Mouse (Mus musculus) MN1 (cell line): ENCODE results near the gene Gsk3b.
"Not testable (repeated sequence)": the region's sequence is repeated elsewhere in the genome, so short reads cannot be mapped to it uniquely, and the experiment has no call there.

Experiments
- DNase-seq: peaks from one replicate; pipeline ENCODE4 v3.0.0-alpha.2; 2016; ENCODE audit warnings: low spot score

Gsk3b gene

DNA sequence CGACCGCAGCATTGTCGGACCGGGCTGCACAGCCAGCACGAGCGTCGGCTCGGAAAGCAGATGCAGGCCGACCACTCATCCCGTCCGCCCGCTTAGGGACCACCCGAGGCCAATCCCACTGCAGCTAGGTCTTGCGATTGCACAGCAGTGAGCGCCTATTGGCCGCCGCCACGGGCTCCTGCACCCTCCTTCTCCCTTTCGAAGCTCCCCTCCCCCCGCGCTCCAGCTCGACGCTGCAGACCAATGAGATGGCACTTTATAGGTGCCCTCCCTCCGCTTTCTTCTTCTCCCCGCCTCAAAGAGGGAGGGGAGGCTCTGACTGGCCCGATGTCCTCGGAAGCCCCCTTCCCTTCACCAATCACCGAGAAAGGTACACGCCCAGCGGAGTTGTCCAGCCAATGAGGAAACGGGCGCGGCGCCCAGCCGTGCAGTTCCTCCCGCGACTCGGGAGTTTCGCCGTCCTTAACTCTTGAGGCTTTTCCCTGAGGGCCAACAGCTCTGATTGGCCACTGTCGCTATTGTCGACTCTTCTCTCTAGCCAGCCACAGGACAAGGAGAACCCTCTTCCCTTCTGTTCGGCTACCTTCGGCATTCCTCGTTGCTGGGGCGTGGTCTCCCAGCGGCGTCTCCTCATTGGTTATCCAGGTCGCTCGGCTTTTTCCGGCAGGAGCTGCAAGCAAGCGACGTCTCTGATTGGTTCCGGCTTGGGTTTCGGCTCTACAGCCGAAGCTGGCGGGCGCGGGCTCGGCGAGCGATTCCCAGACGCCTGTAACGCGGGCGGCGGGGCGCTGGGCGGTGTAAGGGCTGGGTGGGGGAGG lies at the start of gene Gsk3b:
Gsk3b (plus strand) TSS at position 373 of the 818 bp plus-strand sequence.
- peak; percentile 98 for DNase-seq

DNA sequence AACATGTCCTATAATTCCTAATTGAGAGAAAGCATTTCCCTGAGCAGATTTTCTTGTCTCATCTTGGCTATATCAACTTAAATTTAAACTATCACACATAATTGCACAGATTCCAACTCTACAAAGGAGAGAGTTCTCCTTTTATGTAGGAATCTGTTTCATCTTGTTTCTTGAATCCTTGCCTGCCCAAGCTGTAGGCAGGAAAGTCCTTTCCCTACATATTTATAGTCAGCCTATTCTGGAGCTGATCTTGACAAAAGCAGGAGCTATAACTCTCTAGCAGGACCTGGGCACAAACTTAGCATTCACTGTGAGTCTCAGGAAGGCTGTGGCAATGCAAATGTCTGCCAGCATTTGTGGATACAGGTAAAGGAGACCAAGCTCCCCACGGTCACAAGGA lies 46.6 kb upstream of the Gsk3b start:
- no peak for DNase-seq

DNA sequence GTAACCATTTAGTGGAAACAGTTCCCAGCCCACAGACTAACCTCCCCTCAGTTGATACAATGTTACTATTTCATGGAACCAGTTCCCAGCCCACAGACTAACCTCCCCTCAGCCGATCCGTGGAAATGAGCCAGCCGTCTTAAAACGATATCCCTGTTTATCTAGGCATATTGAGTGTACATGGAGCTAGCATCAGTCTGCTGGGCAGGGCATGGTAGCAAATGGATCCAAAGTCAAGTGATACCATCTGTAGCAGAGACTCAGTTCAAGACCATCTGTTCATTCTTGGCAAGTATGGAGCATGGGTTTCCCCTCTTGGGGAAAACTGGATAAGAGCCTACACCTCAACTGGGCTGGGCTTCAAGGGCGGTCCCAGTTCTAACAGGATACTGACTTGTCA lies 44.2 kb upstream of the Gsk3b start:
- DNase-seq, result no peak

DNA sequence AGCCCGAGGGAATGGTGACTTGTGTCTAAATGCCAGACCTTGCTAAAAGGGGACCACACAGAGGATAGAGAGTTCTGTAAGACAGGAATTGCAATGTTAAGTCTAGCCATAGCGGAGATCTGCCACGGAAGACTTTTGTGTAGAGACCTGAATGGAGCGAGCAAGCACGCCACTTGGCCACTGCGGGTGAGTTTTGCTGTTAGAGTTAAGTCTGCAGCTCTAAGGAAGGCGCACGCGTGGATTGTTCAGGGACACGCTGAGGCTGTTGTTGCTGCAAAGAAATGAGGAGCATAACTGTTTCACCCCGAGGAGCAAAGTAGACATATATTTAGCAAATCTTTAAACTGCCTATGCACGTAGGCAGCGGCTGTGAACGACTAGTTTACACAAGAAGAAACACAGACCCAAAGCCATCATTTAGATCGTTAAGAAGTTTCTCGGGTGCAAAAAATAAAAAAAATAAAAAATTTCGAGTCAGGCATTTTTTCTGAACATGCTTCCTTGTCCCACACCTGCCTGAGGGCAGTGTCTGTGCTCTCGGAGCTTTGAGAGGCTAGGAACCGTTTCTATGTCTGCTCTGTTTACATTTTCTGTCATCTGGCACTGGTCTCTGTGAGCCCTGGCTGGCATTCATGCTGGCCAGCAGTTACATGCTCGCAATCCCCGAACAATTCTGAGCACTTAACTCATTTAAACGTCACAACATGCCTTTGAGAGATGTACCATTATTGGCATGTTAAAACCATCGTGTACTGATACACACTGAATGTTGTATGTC lies 40.8 kb upstream of the Gsk3b start:
- DNase-seq, result no peak

DNA sequence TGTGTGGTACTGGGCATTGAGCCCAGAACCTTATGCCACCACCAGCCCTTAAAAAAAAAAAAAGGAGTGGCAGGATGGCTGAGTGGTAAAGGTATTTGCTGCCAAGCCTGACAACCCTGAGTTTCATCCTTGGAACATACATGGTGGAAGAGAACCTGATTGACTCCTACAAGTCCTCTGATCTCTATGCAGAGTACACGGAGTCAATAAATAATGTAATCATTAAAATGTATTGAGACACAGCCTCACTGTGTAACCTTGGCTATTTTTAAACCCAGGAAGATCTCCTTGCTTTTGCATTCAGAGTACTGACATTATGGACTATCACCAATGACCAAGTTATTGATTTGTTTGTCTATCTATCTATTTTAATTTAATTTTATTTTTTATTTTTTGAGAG lies 30.9 kb upstream of the Gsk3b start:
- no peak for DNase-seq

DNA sequence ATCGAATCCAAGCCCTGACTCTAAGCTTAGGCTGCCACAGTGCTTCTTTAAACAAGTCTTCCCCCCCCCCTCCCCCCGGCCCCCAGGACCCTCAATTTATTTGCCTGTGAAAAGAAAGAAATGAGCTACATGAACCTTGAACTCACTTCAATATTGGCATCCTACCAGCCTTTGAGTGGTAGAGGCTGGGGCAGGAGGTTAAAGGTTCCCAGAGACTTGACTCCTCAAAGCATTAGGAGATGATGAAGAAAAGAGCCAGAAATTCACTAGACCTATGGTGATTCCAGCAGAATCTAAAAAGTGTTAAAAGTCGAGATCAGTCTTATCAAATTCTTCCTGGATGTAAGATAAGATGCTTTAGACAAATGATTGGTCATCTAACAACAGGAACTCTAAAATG lies 30.0 kb upstream of the Gsk3b start:
- DNase-seq, result no peak

DNA sequence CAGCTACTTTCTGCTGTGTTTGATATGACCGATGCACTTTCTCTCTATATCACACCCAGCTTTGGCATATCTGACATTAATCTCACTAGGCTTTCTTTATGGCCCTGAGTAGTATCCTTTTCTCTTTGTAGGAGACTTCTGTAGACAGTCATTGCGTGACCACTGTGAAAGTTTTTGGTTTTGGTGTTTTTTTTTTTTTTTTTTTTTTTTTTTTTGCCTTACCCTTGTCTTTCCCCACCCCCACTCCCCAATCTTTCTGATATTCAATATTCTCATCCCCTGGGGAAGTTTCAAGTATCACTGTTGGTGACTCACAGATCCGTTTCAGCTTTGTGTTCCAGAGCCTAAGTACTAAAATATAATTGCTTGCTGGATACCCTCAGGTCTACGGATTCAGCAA lies 29.2 kb upstream of the Gsk3b start:
- no peak for DNase-seq

DNA sequence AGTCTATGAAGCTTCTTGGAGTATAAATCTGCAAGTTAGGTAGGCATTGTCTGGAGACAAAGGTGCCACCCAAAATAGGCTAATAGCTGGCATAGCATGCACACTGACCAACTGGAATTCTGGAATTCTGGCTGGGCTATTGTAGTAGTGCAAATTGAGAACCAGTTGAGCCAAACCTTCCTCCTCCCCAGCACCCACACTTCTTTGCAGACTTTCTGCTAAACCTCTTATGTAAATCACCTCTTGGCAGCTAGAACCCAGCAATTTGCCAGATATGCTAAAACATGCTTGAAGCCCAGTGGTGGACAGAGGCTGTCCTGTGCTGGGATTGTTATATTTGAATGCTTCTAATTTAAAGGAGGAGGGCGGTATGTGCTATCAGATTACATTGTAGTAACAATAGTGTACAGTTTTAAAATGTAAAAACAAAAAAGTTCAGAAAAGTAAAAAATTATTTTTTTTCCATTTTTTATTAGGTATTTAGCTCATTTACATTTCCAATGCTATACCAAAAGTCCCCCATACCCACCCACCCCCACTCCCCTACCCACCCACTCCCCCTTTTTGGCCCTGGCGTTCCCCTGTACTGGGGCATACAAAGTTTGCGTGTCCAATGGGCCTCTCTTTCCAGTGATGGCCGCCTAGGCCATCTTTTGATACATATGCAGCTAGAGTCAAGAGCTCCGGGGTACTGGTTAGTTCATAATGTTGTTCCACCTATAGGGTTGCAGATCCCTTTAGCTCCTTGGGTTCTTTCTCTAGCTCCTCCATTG lies 14.8 kb upstream of the Gsk3b start:
- not testable (repeated sequence) for DNase-seq

DNA sequence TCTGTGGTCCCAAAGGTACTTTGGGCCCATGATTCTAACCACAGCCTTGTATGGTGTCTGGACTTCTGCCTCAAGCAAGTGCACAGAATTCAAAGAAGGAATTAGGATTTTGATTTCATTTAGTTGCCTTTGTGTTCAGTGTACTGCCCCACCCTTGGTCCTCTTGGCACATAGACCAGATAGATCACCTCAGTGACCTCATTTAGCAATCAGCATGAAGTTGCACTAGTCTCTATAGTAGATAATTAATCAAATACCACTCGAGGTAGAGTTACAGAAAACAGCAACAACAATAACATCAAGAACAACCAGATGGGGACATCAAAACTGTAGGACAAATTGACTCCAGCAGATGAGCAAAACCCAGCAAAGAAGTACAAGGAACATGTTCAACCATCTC lies 8.6 kb upstream of the Gsk3b start:
- DNase-seq, result no peak

DNA sequence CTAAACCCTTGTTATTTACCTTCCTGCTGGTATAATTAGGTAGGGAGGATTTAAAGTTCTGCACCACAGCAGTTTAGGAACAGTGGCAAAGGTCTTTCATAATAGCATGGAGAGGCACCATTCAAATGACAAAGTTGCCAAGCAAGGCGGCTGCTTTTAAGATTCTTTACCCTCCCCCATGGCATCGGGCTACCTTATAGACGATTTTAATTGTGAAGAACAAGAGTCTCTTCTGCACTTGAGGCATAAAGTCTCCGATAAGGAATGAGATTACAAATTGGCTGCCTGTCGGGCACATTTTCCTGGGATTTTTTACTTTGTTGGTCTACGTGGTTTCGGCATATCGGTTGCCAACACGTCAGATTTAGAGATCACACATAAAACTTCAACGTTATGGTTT lies 1.6 kb upstream of the Gsk3b start:
- no peak for DNase-seq

DNA sequence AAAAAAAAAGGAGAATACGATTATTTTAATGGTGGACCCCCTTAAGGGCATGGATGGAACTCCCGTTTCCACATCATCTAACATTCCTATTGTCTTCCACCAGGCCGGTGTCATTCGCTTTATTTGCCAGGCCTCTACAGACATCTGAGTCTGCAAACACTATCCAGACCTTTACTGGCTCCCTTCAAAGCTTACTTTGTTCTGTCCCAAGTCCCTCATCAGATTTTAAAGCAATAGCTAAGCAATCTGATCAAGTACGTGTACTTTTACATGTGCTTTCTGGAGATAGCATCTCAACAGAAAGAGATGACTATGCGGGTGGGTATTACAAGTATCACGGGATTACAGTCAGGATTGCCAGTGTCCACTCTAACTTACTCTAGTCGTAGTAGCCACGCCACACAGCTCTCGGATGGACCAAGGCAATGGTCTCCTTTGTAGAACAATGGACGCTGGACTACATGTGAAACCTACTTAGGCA lies 1.1 kb upstream of the Gsk3b start:
- peak; percentile 83 for DNase-seq

DNA sequence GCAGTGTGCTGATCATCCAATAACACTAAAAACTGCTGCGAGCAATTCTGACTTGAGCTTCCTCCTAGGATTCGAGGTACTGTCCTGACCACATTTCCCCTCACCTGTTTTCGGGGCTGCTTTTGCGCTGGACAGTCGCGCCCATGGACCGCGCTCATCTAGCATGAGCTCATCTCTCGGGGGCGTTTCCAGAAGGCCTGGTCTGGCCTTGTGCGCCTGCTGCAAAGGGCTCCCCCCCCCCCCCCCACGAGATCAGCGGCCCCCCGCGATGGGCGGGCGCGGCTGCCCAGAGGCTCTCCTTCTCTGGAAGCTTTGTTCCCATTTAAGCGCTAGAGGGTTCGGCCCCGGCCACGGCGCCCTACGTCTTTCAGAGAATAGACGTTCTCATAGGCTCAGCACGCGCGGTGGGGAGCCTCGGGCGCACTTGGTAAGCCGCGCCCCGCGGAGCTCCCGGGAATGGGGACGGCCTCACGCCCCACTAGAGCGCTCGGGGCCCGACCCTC lies 624 bp upstream of the Gsk3b start:
- peak; percentile 81 for DNase-seq

DNA sequence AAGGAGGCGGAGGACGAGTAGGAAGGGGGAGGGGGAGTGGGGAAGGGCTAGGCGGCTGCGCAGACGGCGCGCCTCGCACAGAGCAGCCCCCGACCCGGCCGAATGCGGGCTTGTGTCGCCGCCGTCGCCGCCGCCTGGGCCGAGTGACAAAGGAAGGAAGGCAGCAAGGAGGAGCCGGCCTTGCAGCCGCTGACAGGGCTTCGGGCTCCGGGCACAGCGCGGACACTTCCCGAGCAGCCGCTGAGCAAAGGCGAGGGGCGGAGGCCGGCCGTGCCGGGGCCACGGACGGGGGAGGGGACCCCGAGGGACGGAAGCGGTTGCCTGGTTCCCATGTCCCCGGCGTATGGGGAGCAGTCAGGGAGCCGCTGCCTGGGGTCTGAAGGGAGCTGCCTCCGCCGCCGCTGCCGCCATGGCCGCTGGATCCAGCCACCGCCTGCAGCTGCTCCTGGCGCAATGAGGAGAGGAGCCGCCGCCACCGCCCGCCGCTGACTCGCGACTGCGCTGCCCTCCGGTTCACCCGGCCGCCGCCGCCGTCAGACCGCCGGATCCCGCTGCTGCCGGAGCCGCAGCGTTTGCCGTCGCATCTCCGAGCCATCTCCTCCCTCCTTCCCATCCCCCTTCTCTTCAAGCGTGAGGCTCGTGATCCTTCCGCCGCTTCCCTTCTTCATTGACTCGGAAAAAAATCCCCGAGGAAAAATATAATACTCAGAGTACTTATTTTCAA lies 808 bp downstream of the Gsk3b start:
- DNase-seq, result peak; percentile 67

DNA sequence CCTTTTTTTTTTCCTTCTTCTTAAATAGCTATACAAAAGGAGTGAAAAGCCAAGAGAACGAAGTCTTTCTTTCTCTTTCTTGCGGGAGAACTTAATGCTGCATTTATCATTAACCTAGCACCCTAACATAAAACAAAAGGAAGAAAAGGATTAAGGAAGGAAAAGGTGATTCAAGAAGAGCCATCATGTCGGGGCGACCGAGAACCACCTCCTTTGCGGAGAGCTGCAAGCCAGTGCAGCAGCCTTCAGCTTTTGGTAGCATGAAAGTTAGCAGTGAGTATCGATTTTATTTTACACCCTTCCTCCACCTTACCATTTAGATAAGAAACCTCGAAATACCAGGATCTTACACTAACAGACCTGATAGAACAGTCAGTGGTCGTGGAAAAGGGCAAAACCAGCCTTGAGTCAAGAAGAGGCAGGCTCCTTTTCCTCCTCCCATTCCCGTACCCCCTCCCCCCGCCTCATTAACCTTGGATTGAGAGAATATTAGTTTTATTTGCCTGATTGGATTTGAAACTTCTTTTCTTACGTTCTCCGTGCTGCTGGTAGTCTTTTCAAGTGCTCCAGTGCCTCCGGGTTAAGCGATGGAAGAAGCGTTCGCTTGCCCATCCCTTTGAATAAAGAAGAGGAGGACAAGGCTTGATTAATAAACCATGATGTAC lies 1.7 kb downstream of the Gsk3b start:
- no peak for DNase-seq

DNA sequence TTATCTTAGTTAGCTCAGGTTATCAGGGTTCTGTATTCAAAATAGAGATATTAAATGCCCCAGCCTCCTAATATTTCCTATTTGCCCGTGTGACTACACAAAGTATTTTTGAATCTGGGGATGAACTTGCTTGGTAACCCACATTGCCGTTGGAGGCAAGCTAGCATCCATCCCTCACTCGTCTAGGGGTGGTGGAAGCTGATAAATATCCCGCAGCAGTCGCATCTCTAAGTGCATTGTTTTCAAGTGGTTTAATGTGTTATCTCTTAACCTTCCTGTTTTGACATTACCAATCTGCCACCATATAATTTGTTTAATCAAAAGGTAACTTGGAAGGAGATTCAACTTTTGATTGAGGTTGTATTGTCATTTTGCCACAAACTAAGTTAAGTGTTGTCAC lies 2.2 kb downstream of the Gsk3b start:
- DNase-seq, result no peak

DNA sequence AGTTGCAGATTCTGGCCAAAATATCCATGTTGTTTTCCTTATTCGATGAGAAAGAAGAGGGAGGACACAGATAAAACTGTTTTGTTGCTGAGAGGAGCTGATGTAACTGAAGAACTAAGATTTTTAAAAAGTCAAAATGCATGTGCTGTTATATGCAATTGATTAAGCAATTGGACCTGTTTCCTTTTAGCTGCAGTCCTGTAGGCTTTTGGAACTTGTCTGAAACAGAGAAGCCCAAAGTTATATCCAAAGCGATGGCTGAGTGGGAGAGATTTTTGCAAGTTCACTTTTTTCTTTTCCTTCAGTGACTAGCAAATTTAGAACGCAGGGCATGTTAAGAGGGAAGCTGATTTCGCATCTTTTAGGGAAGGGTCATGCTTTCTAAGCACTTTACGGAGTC lies 2.9 kb downstream of the Gsk3b start:
- DNase-seq, result no peak

DNA sequence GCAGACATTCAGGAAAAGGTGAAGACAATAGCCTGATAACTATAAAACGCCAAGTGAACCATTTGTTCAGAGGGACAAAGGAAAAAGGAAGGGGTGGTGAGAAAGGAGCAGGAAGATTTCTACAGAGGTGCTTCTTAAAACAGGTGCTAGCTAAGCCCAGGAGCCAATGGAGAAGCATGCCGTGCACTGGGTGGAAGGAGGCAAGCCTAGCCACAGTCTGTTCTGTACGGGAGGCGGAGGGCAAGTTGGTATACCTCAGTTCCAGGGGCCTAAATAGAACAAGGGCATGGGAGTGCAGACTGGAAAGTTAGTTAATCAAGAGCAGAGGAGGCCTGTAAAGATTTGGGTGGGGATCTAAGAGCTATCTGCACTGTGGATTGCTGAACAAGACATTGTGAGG lies 3.8 kb downstream of the Gsk3b start:
- DNase-seq, result no peak

DNA sequence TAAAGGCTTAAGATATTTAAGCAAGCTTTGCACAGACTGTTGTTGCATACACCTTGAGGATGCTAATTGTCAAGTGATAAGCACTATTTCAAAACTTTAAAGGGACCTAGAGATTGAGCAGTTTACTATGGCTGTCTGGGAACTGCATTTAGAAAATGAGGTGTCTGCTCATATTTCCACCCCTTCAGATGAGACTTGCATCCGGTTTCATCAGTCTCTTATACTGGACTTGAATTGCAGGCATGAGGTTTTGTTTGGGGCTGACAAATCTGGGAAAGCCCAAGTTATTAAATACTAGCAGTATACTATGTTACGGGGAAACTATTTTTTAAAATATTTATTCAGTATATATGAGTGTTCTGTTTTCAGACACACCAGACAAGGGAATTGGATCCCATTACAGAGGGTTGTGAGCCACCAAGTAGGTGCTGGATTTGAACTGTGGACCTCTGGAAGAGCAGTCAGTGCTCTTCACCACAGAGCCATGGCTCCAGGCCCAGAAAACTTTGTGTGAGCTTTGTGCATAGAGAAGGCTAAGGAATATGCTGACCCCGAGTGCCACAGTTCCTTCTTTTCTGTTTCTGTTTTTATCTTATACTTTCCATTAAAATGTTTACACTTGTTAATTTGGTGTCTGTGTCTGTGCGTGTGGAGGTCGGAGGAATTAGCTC lies 6.5 kb downstream of the Gsk3b start:
- DNase-seq, result peak; percentile 45

DNA sequence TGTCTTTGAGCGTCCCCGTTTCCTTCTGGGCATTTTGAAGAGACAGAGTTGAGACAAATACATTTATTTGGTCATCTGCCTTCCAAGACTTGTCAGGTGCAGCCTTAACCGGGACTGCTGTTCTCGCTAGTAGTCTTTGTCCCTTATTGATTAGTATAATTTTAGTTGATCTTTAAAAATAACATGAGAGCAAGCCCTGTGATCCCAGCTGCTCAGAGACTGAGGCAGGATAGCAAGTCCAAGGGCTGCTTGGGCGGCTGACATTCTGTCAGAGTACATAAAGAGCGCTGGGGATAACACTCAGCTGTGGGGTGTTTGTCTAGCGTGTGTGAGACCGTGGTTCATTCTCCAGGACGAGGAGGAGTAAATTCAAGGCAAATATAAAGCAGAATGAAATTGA lies 8.7 kb downstream of the Gsk3b start:
- DNase-seq, result no peak

DNA sequence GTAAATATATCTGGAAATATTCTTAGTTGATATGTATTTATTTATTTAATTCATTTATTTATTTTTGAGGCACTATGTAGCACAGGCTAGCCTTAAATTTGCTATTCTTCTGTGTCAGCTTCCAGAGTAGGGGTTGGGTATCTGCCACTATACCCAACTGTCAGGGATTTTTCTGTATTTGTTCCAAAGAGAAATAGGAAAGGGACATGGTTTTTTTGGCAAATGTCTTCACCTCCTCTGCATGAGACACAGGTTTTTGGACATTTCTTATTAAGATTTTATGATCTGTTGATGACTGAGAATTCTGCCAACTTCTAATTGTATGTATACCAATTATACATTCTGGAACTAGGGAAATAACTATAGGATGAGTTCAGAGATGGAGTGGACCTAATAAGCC lies 10.5 kb downstream of the Gsk3b start:
- DNase-seq, result no peak

DNA sequence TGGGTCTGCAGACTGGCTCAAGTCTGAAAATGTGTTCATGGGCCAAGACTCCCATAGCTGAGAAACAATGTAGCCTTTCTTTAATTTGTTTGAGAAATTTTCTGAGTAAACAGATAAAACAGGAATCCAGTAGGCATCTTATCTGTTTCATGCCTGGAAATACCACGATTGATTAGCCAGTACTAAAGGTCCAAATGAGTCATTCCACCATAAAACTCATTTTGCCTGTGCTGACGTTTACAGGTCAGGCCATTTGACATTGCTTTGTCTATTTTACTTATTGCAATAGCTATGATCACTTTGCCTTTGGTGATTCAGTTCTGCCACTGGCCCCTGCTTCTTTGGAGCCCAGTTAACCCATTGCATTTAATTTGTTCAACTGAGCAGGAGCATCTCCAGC lies 11.8 kb downstream of the Gsk3b start:
- DNase-seq, result no peak
